Mouse (Mus musculus): ENCODE measurements at regions not wholly inside any gene's neighbourhood (a gene's known extent, or its start where the extent isn't known, plus 50 kb on each side); places are given as distances from the start of the nearest gene placed in this dataset.
A peak's percentile ranks its signal among the peaks of the same experiment; 100 is the strongest.

- DNase-seq: no peak
Measured at GRCm38 (mm10) chr16:37459533-37459890, 74.8 kb upstream of the Stxbp5l start.

DNA sequence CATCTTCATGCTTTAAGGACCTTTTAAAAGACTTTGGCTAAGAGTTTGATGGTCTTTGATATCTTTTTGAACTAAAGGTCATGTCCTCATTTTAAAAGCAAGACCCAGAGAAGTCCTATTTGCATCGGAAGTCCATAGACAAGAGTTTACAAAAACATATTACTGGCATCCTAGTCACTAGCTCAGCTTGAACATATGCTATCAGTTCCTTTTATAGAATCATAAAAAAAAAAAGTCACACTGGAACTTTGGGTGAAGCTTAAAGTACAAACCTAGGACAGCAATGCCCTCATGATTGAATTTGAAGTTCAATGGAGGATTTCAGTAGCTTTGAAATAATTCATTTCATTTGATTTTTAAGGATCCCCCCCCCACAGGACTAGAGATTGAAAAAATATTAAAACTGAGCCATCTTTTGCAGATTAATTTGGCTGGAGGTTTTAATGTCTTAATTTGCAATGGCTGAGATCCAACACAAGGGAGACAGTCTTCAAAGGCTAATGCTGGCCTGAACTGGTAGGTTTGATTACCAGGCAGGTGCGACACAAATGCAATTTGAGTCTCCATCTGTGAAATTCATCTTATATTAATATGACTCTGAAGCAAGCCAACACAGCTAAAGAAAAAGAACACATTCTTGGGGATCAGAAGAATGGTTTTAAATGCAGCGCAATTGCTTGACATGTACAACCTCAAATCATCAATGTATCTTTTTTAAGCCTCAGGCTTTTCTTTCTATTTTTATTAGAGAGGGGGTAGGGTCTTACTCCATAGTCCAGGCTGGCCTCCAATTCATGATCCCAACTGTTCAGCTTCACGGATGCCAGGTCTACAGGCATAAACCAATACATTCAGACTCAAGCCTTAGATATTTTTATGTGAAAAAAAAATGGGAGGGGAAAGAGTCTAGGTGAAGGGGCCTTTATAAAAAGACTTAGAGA, 74.1 kb upstream of the Stxbp5l start:
- DNase-seq: no peak

DNA sequence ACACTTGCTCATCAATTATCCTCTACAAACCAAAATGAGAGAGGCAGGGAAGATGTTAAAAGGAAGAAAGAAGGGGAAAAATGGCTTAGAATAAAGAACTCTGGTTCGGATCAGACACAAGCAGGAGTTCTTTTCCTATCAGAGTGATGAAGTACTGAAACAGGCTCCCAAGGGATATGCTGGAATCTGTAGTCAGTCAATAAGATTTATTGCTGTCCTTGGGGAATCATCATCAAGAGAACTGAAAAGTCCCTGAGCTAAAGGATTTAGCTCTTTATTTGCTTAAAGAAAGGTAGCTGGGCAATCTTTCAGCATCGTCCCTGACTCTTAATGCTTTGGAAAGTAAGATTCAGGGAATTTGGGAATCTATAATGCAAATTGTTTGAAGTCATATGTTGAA, 71.2 kb upstream of the Stxbp5l start:
- no peak for DNase-seq

GRCm38 (mm10) chr16:37449846-37450245, 65.1 kb upstream of the Stxbp5l start:
- DNase-seq: no peak

DNA sequence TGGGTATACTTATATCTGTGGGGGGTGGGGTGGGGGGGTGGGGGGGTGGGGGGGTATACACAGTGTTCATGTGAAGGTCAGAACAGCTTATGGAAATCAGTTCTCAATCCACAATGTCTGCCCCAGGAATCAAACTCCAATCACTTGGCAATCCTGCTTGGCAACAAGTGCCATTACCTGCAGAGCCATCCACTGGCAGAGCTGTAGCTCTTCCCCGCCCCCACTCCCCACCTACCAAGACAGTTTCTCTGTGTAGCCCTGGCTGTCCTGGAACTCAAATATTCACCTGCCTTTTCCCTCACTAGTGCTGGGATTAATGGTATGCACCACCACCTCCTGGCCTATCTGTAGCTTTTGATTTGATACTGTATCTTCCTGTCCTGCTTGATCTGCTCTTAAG, 61.0 kb upstream of the Stxbp5l start:
- DNase-seq: no peak

DNA sequence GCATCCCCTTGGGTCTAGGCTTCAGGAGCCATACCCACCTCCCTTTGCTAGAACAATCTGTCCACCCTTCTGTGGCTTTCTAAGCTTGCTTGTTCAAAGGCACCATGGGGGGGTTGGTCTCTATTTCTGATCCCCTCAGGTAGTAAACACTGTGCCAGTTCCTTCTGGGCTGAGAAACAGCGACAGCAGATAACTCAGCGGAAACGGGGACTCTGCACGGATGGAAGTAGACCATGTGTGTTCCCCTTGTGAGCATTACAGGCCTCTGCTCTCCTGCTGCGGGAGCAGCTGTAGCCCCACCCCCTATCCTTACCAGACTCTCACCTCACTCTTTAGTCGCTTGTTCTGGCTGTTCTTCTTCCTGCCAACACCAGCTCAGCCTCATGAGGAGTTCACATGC, 58.2 kb upstream of the Stxbp5l start:
- DNase-seq: no peak

- no peak for DNase-seq
Measured at GRCm38 (mm10) chr16:37442481-37442880, 57.7 kb upstream of the Stxbp5l start.

- DNase-seq: peak; percentile 40 to 52
Measured at GRCm38 (mm10) chr16:37440628-37441164, 55.9 kb upstream of the Stxbp5l start.

All from heart, adult 18-20 months (tissue).